Mouse (Mus musculus): Measurements from ENCODE around the gene Supt20.

Supt20 gene

GRCm38 (mm10) chr3:54692202-54693055, at the start of gene Supt20:
TSS of gene Supt20 (plus strand) at chr3:54692807.
- DNase-seq (ENCODE audit: low spot score), result peak; percentile 98

- no peak for DNase-seq (ENCODE audit: low spot score)
These were observed 49.8 kb upstream of the Supt20 start for GRCm38 (mm10) chr3:54642851-54643250.

GRCm38 (mm10) chr3:54647583-54647982, 45.0 kb upstream of the Supt20 start:
- no peak for DNase-seq (ENCODE audit: low spot score)

GRCm38 (mm10) chr3:54651576-54651975, 41.0 kb upstream of the Supt20 start:
- DNase-seq (ENCODE audit: low spot score), result no peak

GRCm38 (mm10) chr3:54654169-54654568, 38.4 kb upstream of the Supt20 start:
- DNase-seq (ENCODE audit: low spot score), result no peak

- no peak for DNase-seq (ENCODE audit: low spot score)
These were observed 35.5 kb upstream of the Supt20 start for GRCm38 (mm10) chr3:54657090-54657489.

- DNase-seq (ENCODE audit: low spot score), result no peak
These were observed 34.5 kb upstream of the Supt20 start for GRCm38 (mm10) chr3:54657888-54658626.

- no peak for DNase-seq (ENCODE audit: low spot score)
These were observed 32.9 kb upstream of the Supt20 start for GRCm38 (mm10) chr3:54659736-54660135.

GRCm38 (mm10) chr3:54662411-54662810, 30.2 kb upstream of the Supt20 start:
- DNase-seq (ENCODE audit: low spot score), result no peak

- no peak for DNase-seq (ENCODE audit: low spot score)
These were observed 24.5 kb upstream of the Supt20 start for GRCm38 (mm10) chr3:54668141-54668540.

GRCm38 (mm10) chr3:54668722-54669121, 23.9 kb upstream of the Supt20 start:
- no peak for DNase-seq (ENCODE audit: low spot score)

- DNase-seq (ENCODE audit: low spot score), result no peak
These were observed 23.0 kb upstream of the Supt20 start for GRCm38 (mm10) chr3:54669559-54669958.

GRCm38 (mm10) chr3:54672111-54672510, 20.5 kb upstream of the Supt20 start:
- DNase-seq (ENCODE audit: low spot score), result no peak

- DNase-seq (ENCODE audit: low spot score), result peak; percentile 84
These were observed 19.8 kb upstream of the Supt20 start for GRCm38 (mm10) chr3:54672557-54673529.

GRCm38 (mm10) chr3:54676818-54677217, 15.8 kb upstream of the Supt20 start:
- no peak for DNase-seq (ENCODE audit: low spot score)

- DNase-seq (ENCODE audit: low spot score), result no peak
These were observed 11.1 kb upstream of the Supt20 start for GRCm38 (mm10) chr3:54681310-54682204.

GRCm38 (mm10) chr3:54685202-54685601, 7.4 kb upstream of the Supt20 start:
- DNase-seq (ENCODE audit: low spot score), result no peak

- DNase-seq (ENCODE audit: low spot score), result no peak
These were observed 5.4 kb upstream of the Supt20 start for GRCm38 (mm10) chr3:54687245-54687644.

- DNase-seq (ENCODE audit: low spot score), result peak; percentile 45
These were observed 3.5 kb upstream of the Supt20 start for GRCm38 (mm10) chr3:54689091-54689490.

GRCm38 (mm10) chr3:54693056-54693415, 429 bp downstream of the Supt20 start:
- DNase-seq (ENCODE audit: low spot score), result no peak

- no peak for DNase-seq (ENCODE audit: low spot score)
These were observed 7.2 kb downstream of the Supt20 start for GRCm38 (mm10) chr3:54699759-54700301.
